Mouse (Mus musculus): ENCODE results near the gene Fbxo41. TPM values are rescaled to one million over a fixed set of nuclear protein-coding genes. Genes with fewer than 3 reads are reported as not detected.

Gene Fbxo41
- total and polyA plus RNA-seq, 2 experiments from 2014 or later = 0.11 TPM; not detected in 1

- DNase-seq (ENCODE audit: low spot score) = no peak
- peak overlapping the region; percentile 81 for H3K4me2 ChIP-seq (ENCODE audit: low read depth, low read length)
- no peak for TF ChIP-seq CTCF (IDR thresholded peaks at IDR 0.05; ENCODE audit: low read depth)
- no peak for TF ChIP-seq EP300 (IDR thresholded peaks at IDR 0.05; ENCODE audit: low read depth)
- H3K9ac ChIP-seq (replicated peaks; ENCODE audit: low read depth, low read length) = peak overlapping the region; percentile 42; the same call in 1 of the 2 replicates
- no peak overlapping the region for H3K27ac ChIP-seq (ENCODE audit: low read depth)
- no peaks in the 10 kb centered on the region for H3K36me3 ChIP-seq (replicated peaks; ENCODE audit: control insufficient read depth, insufficient read depth, low read length)
- no peaks in the 10 kb centered on the region for H3K9me3 ChIP-seq (replicated peaks; ENCODE audit: control insufficient read depth, low read length)
- ATAC-seq (ENCODE audit: insufficient read depth, low read depth) = no peak
- peaks cover 6% of the 10 kb centered on the region; the same call in 1 of the 2 replicates for H3K4me1 ChIP-seq (ENCODE audit: control insufficient read depth, insufficient read depth)
- H3K27me3 ChIP-seq (ENCODE audit: control insufficient read depth, insufficient read depth, low read length) = peaks cover 49% of the 10 kb centered on the region
- peak overlapping the region; percentile 59 for H3K4me3 ChIP-seq (ENCODE audit: low read depth, low read length)
- WGBS = 5% methylated on average over 29 of the region's 37 CpGs
These were observed 487 bp downstream of the Fbxo41 start for GRCm38 (mm10) chr6:85502103-85502910.

GRCm38 (mm10) chr6:85501571-85502102 is 1.2 kb downstream of the Fbxo41 start:
- TF ChIP-seq CTCF (IDR thresholded peaks at IDR 0.05; ENCODE audit: low read depth) (no peak), EP300 (IDR thresholded peaks at IDR 0.05; ENCODE audit: low read depth) (no peak)
- no peaks in the 10 kb centered on the region for H3K9me3 ChIP-seq (replicated peaks; ENCODE audit: control insufficient read depth, low read length)
- DNase-seq (ENCODE audit: low spot score) (no peak), ATAC-seq (ENCODE audit: insufficient read depth, low read depth) (no peak)
- no peak overlapping the region for H3K27ac ChIP-seq (ENCODE audit: low read depth)
- 20% methylated on average over 6 of the region's 6 CpGs for WGBS
- no peak overlapping the region for H3K4me3 ChIP-seq (ENCODE audit: low read depth, low read length)
- H3K4me2 ChIP-seq (ENCODE audit: low read depth, low read length) = no peak overlapping the region
- H3K36me3 ChIP-seq (replicated peaks; ENCODE audit: control insufficient read depth, insufficient read depth, low read length) = no peaks in the 10 kb centered on the region
- peaks cover 49% of the 10 kb centered on the region for H3K27me3 ChIP-seq (ENCODE audit: control insufficient read depth, insufficient read depth, low read length)
- H3K4me1 ChIP-seq (ENCODE audit: control insufficient read depth, insufficient read depth) = peaks cover 6% of the 10 kb centered on the region; the same call in 1 of the 2 replicates
- H3K9ac ChIP-seq (replicated peaks; ENCODE audit: low read depth, low read length) = no peak overlapping the region

DNA sequence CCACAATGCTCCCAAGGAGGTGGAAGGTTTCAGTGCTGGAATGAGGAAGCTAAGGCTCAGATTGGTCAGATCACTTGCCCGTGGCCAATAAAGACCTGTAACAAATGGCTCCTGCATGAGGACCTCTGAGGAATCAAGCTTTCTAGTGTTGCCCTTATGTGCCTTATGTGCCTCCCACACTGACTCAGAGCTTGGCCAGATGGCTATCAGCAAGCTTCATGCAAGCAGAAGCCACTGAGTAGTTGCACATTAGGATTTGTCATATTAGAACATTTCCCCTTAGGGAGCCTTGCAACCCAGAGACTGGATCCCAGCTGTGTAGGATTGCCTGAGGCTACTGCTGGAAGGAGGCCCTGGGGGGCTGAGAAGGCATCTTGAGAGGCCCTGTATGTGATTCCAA is 2.4 kb downstream of the Fbxo41 start:
- DNase-seq (ENCODE audit: low spot score) (no peak), ATAC-seq (ENCODE audit: insufficient read depth, low read depth) (no peak)
- H3K36me3 ChIP-seq (replicated peaks; ENCODE audit: control insufficient read depth, insufficient read depth, low read length) = no peaks in the 10 kb centered on the region
- H3K4me3 ChIP-seq (ENCODE audit: low read depth, low read length) = no peak overlapping the region
- no peak overlapping the region for H3K4me2 ChIP-seq (ENCODE audit: low read depth, low read length)
- WGBS = 54% methylated on average over 1 of the region's 1 CpGs
- peaks cover 49% of the 10 kb centered on the region for H3K27me3 ChIP-seq (ENCODE audit: control insufficient read depth, insufficient read depth, low read length)
- TF ChIP-seq EP300 (IDR thresholded peaks at IDR 0.05; ENCODE audit: low read depth) = no peak
- TF ChIP-seq CTCF (IDR thresholded peaks at IDR 0.05; ENCODE audit: low read depth) = no peak
- H3K4me1 ChIP-seq (ENCODE audit: control insufficient read depth, insufficient read depth) = peaks cover 6% of the 10 kb centered on the region; the same call in 1 of the 2 replicates
- H3K9me3 ChIP-seq (replicated peaks; ENCODE audit: control insufficient read depth, low read length) = no peaks in the 10 kb centered on the region
- no peak overlapping the region for H3K9ac ChIP-seq (replicated peaks; ENCODE audit: low read depth, low read length)
- no peak overlapping the region for H3K27ac ChIP-seq (ENCODE audit: low read depth)

DNA sequence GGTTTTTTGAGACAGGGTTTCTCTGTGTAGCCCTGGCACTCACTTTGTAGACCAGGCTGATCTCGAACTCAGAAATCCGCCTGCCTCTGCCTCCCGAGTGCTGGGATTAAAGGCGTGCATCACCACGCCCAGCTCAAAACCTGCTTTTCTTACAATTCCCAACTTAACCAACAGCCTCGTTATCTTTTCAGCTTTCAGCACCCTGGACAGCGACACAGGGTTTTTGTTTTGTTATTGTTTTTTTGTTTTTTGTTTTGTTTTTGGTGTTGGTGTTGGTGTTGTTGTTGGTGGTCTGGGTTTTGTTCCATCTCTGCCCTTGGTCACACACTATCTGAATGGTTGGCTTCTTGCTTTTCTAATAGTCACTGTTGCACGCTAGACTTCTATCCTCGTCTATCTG is 4.6 kb downstream of the Fbxo41 start:
- H3K36me3 ChIP-seq (replicated peaks; ENCODE audit: control insufficient read depth, insufficient read depth, low read length) = no peaks in the 10 kb centered on the region
- H3K4me1 ChIP-seq (ENCODE audit: control insufficient read depth, insufficient read depth) = peaks cover 6% of the 10 kb centered on the region; the same call in 1 of the 2 replicates
- DNase-seq (ENCODE audit: low spot score) = no peak
- H3K4me2 ChIP-seq (ENCODE audit: low read depth, low read length) = no peak overlapping the region
- peaks cover 28% of the 10 kb centered on the region for H3K27me3 ChIP-seq (ENCODE audit: control insufficient read depth, insufficient read depth, low read length)
- H3K27ac ChIP-seq (ENCODE audit: low read depth) = no peak overlapping the region
- H3K4me3 ChIP-seq (ENCODE audit: low read depth, low read length) = no peak overlapping the region
- no peak overlapping the region for H3K9ac ChIP-seq (replicated peaks; ENCODE audit: low read depth, low read length)
- 50% methylated on average over 9 of the region's 9 CpGs for WGBS
- no peaks in the 10 kb centered on the region for H3K9me3 ChIP-seq (replicated peaks; ENCODE audit: control insufficient read depth, low read length)
- no peak for ATAC-seq (ENCODE audit: insufficient read depth, low read depth)
- TF ChIP-seq CTCF (IDR thresholded peaks at IDR 0.05; ENCODE audit: low read depth) = no peak

DNA sequence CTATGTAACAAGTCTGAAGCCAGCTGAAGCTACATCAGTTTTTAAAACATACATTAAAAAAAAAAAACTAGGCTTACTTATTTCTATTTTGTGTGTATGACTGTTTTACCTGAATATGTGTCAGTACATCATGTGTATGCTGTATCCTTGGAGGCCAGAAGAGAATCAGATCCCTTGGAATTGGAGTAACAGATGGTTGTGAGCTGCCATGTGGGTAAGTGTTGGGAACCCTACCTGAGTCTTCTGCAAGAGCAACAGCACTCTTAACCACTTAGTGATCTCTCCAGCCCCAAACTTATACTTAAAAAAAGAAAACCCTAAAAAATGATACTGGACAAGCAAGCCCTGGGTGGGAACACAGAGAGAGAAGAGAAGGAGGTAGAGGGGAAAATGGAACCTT is 5.8 kb downstream of the Fbxo41 start:
- no peak overlapping the region for H3K4me3 ChIP-seq (ENCODE audit: low read depth, low read length)
- TF ChIP-seq EP300 (IDR thresholded peaks at IDR 0.05; ENCODE audit: low read depth) (no peak), CTCF (IDR thresholded peaks at IDR 0.05; ENCODE audit: low read depth) (no peak)
- H3K36me3 ChIP-seq (replicated peaks; ENCODE audit: control insufficient read depth, insufficient read depth, low read length) = no peaks in the 10 kb centered on the region
- no peak overlapping the region for H3K27ac ChIP-seq (ENCODE audit: low read depth)
- H3K27me3 ChIP-seq (ENCODE audit: control insufficient read depth, insufficient read depth, low read length) = peaks cover 16% of the 10 kb centered on the region; the same call in 1 of the 2 replicates
- no peak overlapping the region for H3K4me2 ChIP-seq (ENCODE audit: low read depth, low read length)
- ATAC-seq (ENCODE audit: insufficient read depth, low read depth) (no peak), DNase-seq (ENCODE audit: low spot score) (no peak)
- no peaks in the 10 kb centered on the region for H3K9me3 ChIP-seq (replicated peaks; ENCODE audit: control insufficient read depth, low read length)
- no peaks in the 10 kb centered on the region for H3K4me1 ChIP-seq (ENCODE audit: control insufficient read depth, insufficient read depth)
- no peak overlapping the region for H3K9ac ChIP-seq (replicated peaks; ENCODE audit: low read depth, low read length)
